Mouse (Mus musculus): ENCODE data around the gene Ccdc169. TPM values are rescaled to one million over a fixed set of nuclear protein-coding genes. Genes with fewer than 3 reads are reported as not detected.
A peak's percentile ranks its signal among the peaks of the same experiment; 100 is the strongest.

Gene Ccdc169
- polyA plus RNA-seq (2016; fragmentation: Nextera tagmentation; extraction: Ambion mirVana): 0.06 and 0.08 TPM in 2 replicates

GRCm38 (mm10) chr3:55137039-55137438, at the start of gene Ccdc169:
TSS of gene Ccdc169 (plus strand) at chr3:55137339.
- Histone ChIP-seq H3K36me3 (peaks cover 71% of the 10 kb centered on the region), H3K9me3 (replicated peaks) (no peaks in the 10 kb centered on the region)

GRCm38 (mm10) chr3:55087360-55087759, 49.8 kb upstream of the Ccdc169 start:
- Histone ChIP-seq H3K4me1 (no peaks in the 10 kb centered on the region), H3K4me3 (no peak overlapping the region), H3K27ac (no peak overlapping the region), H3K36me3 (no peaks in the 10 kb centered on the region), H3K9me3 (replicated peaks) (no peaks in the 10 kb centered on the region), H3K27me3 (ENCODE audit: low read depth, poor library complexity, severe bottlenecking) (no peaks in the 10 kb centered on the region)
- 72% methylated on average over 4 of the region's 4 CpGs for WGBS
- DNase-seq (ENCODE audit: low spot score): no peak

More at GRCm38 (mm10) chr3:55137039-55137438, at the start of gene Ccdc169:
- Histone ChIP-seq H3K4me1 (no peaks in the 10 kb centered on the region), H3K27ac (no peak within 1 kb of the TSS), H3K27me3 (ENCODE audit: low read depth, poor library complexity, severe bottlenecking) (no peaks in the 10 kb centered on the region), H3K4me3 (no peak within 1 kb of the TSS)
- no peak for DNase-seq (ENCODE audit: low spot score)

GRCm38 (mm10) chr3:55088359-55088758, 48.8 kb upstream of the Ccdc169 start:
- Histone ChIP-seq H3K4me3 (no peak overlapping the region), H3K36me3 (no peaks in the 10 kb centered on the region), H3K9me3 (replicated peaks) (no peaks in the 10 kb centered on the region), H3K27me3 (ENCODE audit: low read depth, poor library complexity, severe bottlenecking) (no peaks in the 10 kb centered on the region), H3K4me1 (no peaks in the 10 kb centered on the region), H3K27ac (no peak overlapping the region)
- WGBS: 75% methylated on average over 4 of the region's 4 CpGs
- no peak for DNase-seq (ENCODE audit: low spot score)

- no peak for DNase-seq (ENCODE audit: low spot score)
- H3K36me3 ChIP-seq: no peaks in the 10 kb centered on the region
- H3K27ac ChIP-seq: no peak overlapping the region
- H3K4me3 ChIP-seq: no peak overlapping the region
- H3K27me3 ChIP-seq (ENCODE audit: low read depth, poor library complexity, severe bottlenecking): no peaks in the 10 kb centered on the region
- H3K4me1 ChIP-seq: no peaks in the 10 kb centered on the region
- no peaks in the 10 kb centered on the region for H3K9me3 ChIP-seq (replicated peaks)
- WGBS: 83% methylated on average over 3 of the region's 3 CpGs
These were observed 48.3 kb upstream of the Ccdc169 start for GRCm38 (mm10) chr3:55088843-55089242.

- no peak for DNase-seq (ENCODE audit: low spot score)
- Histone ChIP-seq H3K4me1 (no peaks in the 10 kb centered on the region), H3K9me3 (replicated peaks) (no peaks in the 10 kb centered on the region), H3K27me3 (ENCODE audit: low read depth, poor library complexity, severe bottlenecking) (no peaks in the 10 kb centered on the region), H3K4me3 (no peak overlapping the region), H3K27ac (no peak overlapping the region), H3K36me3 (no peaks in the 10 kb centered on the region)
- WGBS: 88% methylated on average over 4 of the region's 4 CpGs
These were observed 47.8 kb upstream of the Ccdc169 start for GRCm38 (mm10) chr3:55089291-55089690.

GRCm38 (mm10) chr3:55093161-55093560, 44.0 kb upstream of the Ccdc169 start:
- 72% methylated on average over 1 of the region's 1 CpGs for WGBS
- H3K27me3 ChIP-seq (ENCODE audit: low read depth, poor library complexity, severe bottlenecking): no peaks in the 10 kb centered on the region
- no peaks in the 10 kb centered on the region for H3K36me3 ChIP-seq

GRCm38 (mm10) chr3:55095968-55096654, 41.0 kb upstream of the Ccdc169 start:
- Histone ChIP-seq H3K9me3 (replicated peaks) (no peaks in the 10 kb centered on the region), H3K36me3 (no peaks in the 10 kb centered on the region), H3K4me1 (peaks cover 9% of the 10 kb centered on the region; the same call in 1 of the 2 replicates), H3K27ac (peak overlapping the region; percentile 75), H3K27me3 (ENCODE audit: low read depth, poor library complexity, severe bottlenecking) (no peaks in the 10 kb centered on the region), H3K4me3 (no peak overlapping the region)
- WGBS: 57% methylated on average over 8 of the region's 8 CpGs
- DNase-seq (ENCODE audit: low spot score): no peak

More at GRCm38 (mm10) chr3:55093161-55093560, 44.0 kb upstream of the Ccdc169 start:
- Histone ChIP-seq H3K4me3 (no peak overlapping the region), H3K4me1 (peaks cover 9% of the 10 kb centered on the region; the same call in 1 of the 2 replicates), H3K9me3 (replicated peaks) (no peaks in the 10 kb centered on the region), H3K27ac (no peak overlapping the region)
- no peak for DNase-seq (ENCODE audit: low spot score)

GRCm38 (mm10) chr3:55096655-55097005, 40.5 kb upstream of the Ccdc169 start:
- DNase-seq (ENCODE audit: low spot score): no peak
- Histone ChIP-seq H3K9me3 (replicated peaks) (no peaks in the 10 kb centered on the region), H3K27me3 (ENCODE audit: low read depth, poor library complexity, severe bottlenecking) (no peaks in the 10 kb centered on the region), H3K4me1 (peaks cover 9% of the 10 kb centered on the region; the same call in 1 of the 2 replicates), H3K27ac (peak overlapping the region; percentile 75; the same call in 1 of the 2 replicates), H3K4me3 (no peak overlapping the region), H3K36me3 (no peaks in the 10 kb centered on the region)
- WGBS: 82% methylated on average over 2 of the region's 2 CpGs

GRCm38 (mm10) chr3:55097186-55097585, 40.0 kb upstream of the Ccdc169 start:
- Histone ChIP-seq H3K27ac (peak overlapping the region; percentile 4; the same call in 1 of the 2 replicates), H3K36me3 (no peaks in the 10 kb centered on the region), H3K4me3 (no peak overlapping the region), H3K4me1 (peaks cover 9% of the 10 kb centered on the region; the same call in 1 of the 2 replicates), H3K9me3 (replicated peaks) (no peaks in the 10 kb centered on the region), H3K27me3 (ENCODE audit: low read depth, poor library complexity, severe bottlenecking) (no peaks in the 10 kb centered on the region)
- no peak for DNase-seq (ENCODE audit: low spot score)
- 92% methylated on average over 2 of the region's 2 CpGs for WGBS

GRCm38 (mm10) chr3:55098014-55098413, 39.1 kb upstream of the Ccdc169 start:
- 75% methylated on average over 2 of the region's 2 CpGs for WGBS

GRCm38 (mm10) chr3:55098990-55099389, 38.1 kb upstream of the Ccdc169 start:
- WGBS: 82% methylated on average over 11 of the region's 11 CpGs
- Histone ChIP-seq H3K4me3 (no peak overlapping the region), H3K27ac (no peak overlapping the region), H3K36me3 (no peaks in the 10 kb centered on the region), H3K9me3 (replicated peaks) (no peaks in the 10 kb centered on the region), H3K4me1 (peaks cover 9% of the 10 kb centered on the region; the same call in 1 of the 2 replicates), H3K27me3 (ENCODE audit: low read depth, poor library complexity, severe bottlenecking) (no peaks in the 10 kb centered on the region)
- no peak for DNase-seq (ENCODE audit: low spot score)

More at GRCm38 (mm10) chr3:55098014-55098413, 39.1 kb upstream of the Ccdc169 start:
- H3K4me3 ChIP-seq: no peak overlapping the region
- no peak for DNase-seq (ENCODE audit: low spot score)
- H3K27ac ChIP-seq: no peak overlapping the region
- no peaks in the 10 kb centered on the region for H3K27me3 ChIP-seq (ENCODE audit: low read depth, poor library complexity, severe bottlenecking)
- peaks cover 9% of the 10 kb centered on the region; the same call in 1 of the 2 replicates for H3K4me1 ChIP-seq
- H3K36me3 ChIP-seq: no peaks in the 10 kb centered on the region
- H3K9me3 ChIP-seq (replicated peaks): no peaks in the 10 kb centered on the region

GRCm38 (mm10) chr3:55101092-55101491, 36.0 kb upstream of the Ccdc169 start:
- no peaks in the 10 kb centered on the region for H3K9me3 ChIP-seq (replicated peaks)
- no peaks in the 10 kb centered on the region for H3K36me3 ChIP-seq
- H3K4me1 ChIP-seq: peaks cover 6% of the 10 kb centered on the region; the same call in 1 of the 2 replicates
- H3K27me3 ChIP-seq (ENCODE audit: low read depth, poor library complexity, severe bottlenecking): no peaks in the 10 kb centered on the region
- no peak overlapping the region for H3K27ac ChIP-seq
- H3K4me3 ChIP-seq: no peak overlapping the region
- DNase-seq (ENCODE audit: low spot score): no peak

- H3K27ac ChIP-seq: no peak overlapping the region
- 90% methylated on average over 14 of the region's 14 CpGs for WGBS
- DNase-seq (ENCODE audit: low spot score): no peak
These were observed 31.6 kb upstream of the Ccdc169 start for GRCm38 (mm10) chr3:55105372-55106023.

More at GRCm38 (mm10) chr3:55105372-55106023, 31.6 kb upstream of the Ccdc169 start:
- Histone ChIP-seq H3K36me3 (no peaks in the 10 kb centered on the region), H3K4me3 (no peak overlapping the region), H3K9me3 (replicated peaks) (no peaks in the 10 kb centered on the region), H3K4me1 (no peaks in the 10 kb centered on the region), H3K27me3 (ENCODE audit: low read depth, poor library complexity, severe bottlenecking) (no peaks in the 10 kb centered on the region)
